Mouse (Mus musculus): ENCODE results near the gene Cnp.

GRCm38 (mm10) chr11:100546955-100547354, 27.7 kb upstream of the Cnp start:
- TF ChIP-seq HCFC1 (IDR thresholded peaks at IDR 0.05; ENCODE audit: low read depth, low read length) (no peak), USF2 (IDR thresholded peaks at IDR 0.05; ENCODE audit: borderline replicate concordance in 1 of 2, insufficient read depth in 1 of 2, low read depth in 1 of 2, low read length in 2 of 2) (no peak), CTCF (IDR thresholded peaks at IDR 0.05 in 2 of 3, conservative IDR thresholded peaks at IDR 0.05 in 1 of 3; ENCODE audit: control insufficient read depth in 1 of 3, insufficient read depth in 1 of 3, low read depth in 2 of 3, low read length in 3 of 3, poor library complexity in 1 of 3, severe bottlenecking in 1 of 3) (no peak), POLR2A (IDR thresholded peaks at IDR 0.05; ENCODE audit: control insufficient read depth in 1 of 2, insufficient read depth in 1 of 2, low read depth in 1 of 2, low read length in 2 of 2, poor library complexity in 1 of 2) (no peak), ETS1 (IDR thresholded peaks at IDR 0.05; ENCODE audit: low read depth, low read length) (no peak), KAT2A (conservative IDR thresholded peaks at IDR 0.05; ENCODE audit: low read depth, low read length) (no peak), TAL1 (IDR thresholded peaks at IDR 0.05; ENCODE audit: low read length) (no peak), USF1 (IDR thresholded peaks at IDR 0.05; ENCODE audit: low read depth, low read length) (no peak), POLR2AphosphoS5 (IDR thresholded peaks at IDR 0.05; ENCODE audit: borderline replicate concordance, low read depth, low read length) (no peak), SIN3A (IDR thresholded peaks at IDR 0.05; ENCODE audit: low read length) (no peak), POLR2AphosphoS2 (IDR thresholded peaks at IDR 0.05; ENCODE audit: low read length) (no peak), RCOR1 (IDR thresholded peaks at IDR 0.05; ENCODE audit: low read depth, low read length) (no peak), CHD2 (IDR thresholded peaks at IDR 0.05; ENCODE audit: low read length) (no peak)

Data from MEL (cell line).